Mouse (Mus musculus) layer of hippocampus, adult 18-20 months (tissue): ENCODE measurements around the gene Copz2. TPM values are rescaled to one million over a fixed set of nuclear protein-coding genes. Genes with fewer than 3 reads are reported as not detected.

Experiments used
- DNase-seq, 2 experiments: peaks; one replicate each; pipeline ENCODE4 v3.0.0; 2022; ENCODE audit warnings: low spot score in 2 of 2
- total RNA-seq, 2 experiments: library from RNA; stranded (reverse); gene quantifications; 2 replicates each; pipeline ENCODE4 v1.2.3; 2021

Gene Copz2
- total RNA-seq, 2 experiments from 2014 or later, result 6.5 to 8.2 TPM

- DNase-seq, result no peak
Measured at GRCm38 (mm10) chr11:96862534-96862933, 12.9 kb downstream of the Copz2 start.

- peak in 1 of 2 experiments; percentile 50 for DNase-seq
Measured at GRCm38 (mm10) chr11:96863206-96863995, 13.7 kb downstream of the Copz2 start.

GRCm38 (mm10) chr11:96867149-96867548 is 17.5 kb downstream of the Copz2 start:
- peak in 1 of 2 experiments; percentile 90 for DNase-seq

GRCm38 (mm10) chr11:96872441-96873379 is 23.0 kb downstream of the Copz2 start:
- DNase-seq, result peak in 1 of 2 experiments; percentile 28

GRCm38 (mm10) chr11:96873601-96874140 is 24.0 kb downstream of the Copz2 start:
- DNase-seq, result no peak

- no peak for DNase-seq
Measured at GRCm38 (mm10) chr11:96875270-96875669, 25.6 kb downstream of the Copz2 start.

GRCm38 (mm10) chr11:96875745-96876144 is 26.1 kb downstream of the Copz2 start:
- DNase-seq, result peak; percentile 84 to 87

GRCm38 (mm10) chr11:96876300-96877040 is 26.8 kb downstream of the Copz2 start:
- DNase-seq, result peak in 1 of 2 experiments; percentile 29

GRCm38 (mm10) chr11:96877071-96877470 is 27.4 kb downstream of the Copz2 start:
- DNase-seq, result no peak

GRCm38 (mm10) chr11:96878715-96879114 is 29.0 kb downstream of the Copz2 start:
- DNase-seq, result no peak

- DNase-seq, result no peak
Measured at GRCm38 (mm10) chr11:96879359-96879758, 29.7 kb downstream of the Copz2 start.

GRCm38 (mm10) chr11:96880296-96880695 is 30.6 kb downstream of the Copz2 start:
- no peak for DNase-seq

GRCm38 (mm10) chr11:96885901-96886340 is 36.3 kb downstream of the Copz2 start:
- DNase-seq, result peak in 1 of 2 experiments; percentile 14

- no peak for DNase-seq
Measured at GRCm38 (mm10) chr11:96886942-96887546, 37.4 kb downstream of the Copz2 start.

- DNase-seq, result no peak
Measured at GRCm38 (mm10) chr11:96891784-96892527, 42.3 kb downstream of the Copz2 start.

- DNase-seq, result no peak
Measured at GRCm38 (mm10) chr11:96893203-96893842, 43.7 kb downstream of the Copz2 start.

GRCm38 (mm10) chr11:96895886-96896285 is 46.2 kb downstream of the Copz2 start:
- no peak for DNase-seq

GRCm38 (mm10) chr11:96899449-96900306 is 50.0 kb downstream of the Copz2 start:
- no peak for DNase-seq
